18 mouse cellular contexts compared by ENCODE assay signal in the genomic region with DNA sequence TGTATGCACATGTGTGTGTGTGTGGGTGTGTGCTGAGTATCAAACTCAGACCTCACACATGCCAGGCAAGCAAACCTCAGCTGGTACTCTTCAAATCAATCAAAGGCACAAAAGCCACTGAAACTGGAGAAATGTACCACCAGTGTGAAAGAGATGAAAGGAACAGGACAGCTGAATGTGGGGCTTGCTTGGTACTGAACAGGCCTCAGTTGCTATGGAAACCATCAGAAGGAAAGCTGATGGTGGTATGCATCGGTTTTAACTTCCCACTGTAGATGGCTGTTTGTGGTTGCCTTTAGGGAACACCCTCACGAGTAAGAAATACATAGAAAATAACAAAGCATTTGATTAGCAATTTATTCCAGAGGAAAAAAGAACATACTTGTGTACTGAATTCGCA. TPM values are rescaled to one million over a fixed set of nuclear protein-coding genes. Genes with fewer than 3 reads are reported as not detected.
DNase-seq lines count a peak whose midpoint lies in the region; ATAC-seq lines count a peak whose summit lies in the region.
"Had no signal": no experiment of that assay in that cellular context is flagged by ENCODE, and none has a peak within 500 bp of the region (broad histone marks: within the 10 kb centered on the region; RNA-seq: fewer than 3 reads in every experiment).

No protein-coding gene starts in this region.

- no peak for DNase-seq in left cerebral cortex, postnatal 14 days (ENCODE audit: low spot score in 2 of 2)
- DNase-seq: cerebellum, adult 2 months; cerebellum, postnatal 36 days; gastrocnemius, postnatal 25 days; heart, postnatal 10 days; kidney, adult 2 months; kidney, postnatal 25 days; lung, adult 2 months had no signal

- WGBS in hindbrain, embryonic 12.5 days, result 50% methylated on average over 3 of the region's 3 CpGs
- WGBS in hindbrain, embryonic 16.5 days, result 31% methylated on average over 3 of the region's 3 CpGs
- 44% methylated on average over 3 of the region's 3 CpGs for WGBS in forebrain, embryonic 12.5 days
- WGBS in forebrain, embryonic 16.5 days, result 37% methylated on average over 3 of the region's 3 CpGs
- 36% methylated on average over 3 of the region's 3 CpGs for WGBS in midbrain, embryonic 15.5 days
- WGBS in kidney, embryonic 14.5 days, result 82% methylated on average over 3 of the region's 3 CpGs

- H3K9ac ChIP-seq in hindbrain, embryonic 12.5 days, result no peak overlapping the region
- H3K9ac ChIP-seq in hindbrain, embryonic 16.5 days (ENCODE audit: low read depth, low read length), result no peak overlapping the region
- no peak overlapping the region for H3K9ac ChIP-seq in forebrain, embryonic 12.5 days
- no peak overlapping the region for H3K9ac ChIP-seq in forebrain, embryonic 16.5 days (replicated peaks; ENCODE audit: low read depth, low read length)
- no peak overlapping the region for H3K9ac ChIP-seq in midbrain, embryonic 15.5 days
- H3K9ac ChIP-seq in kidney, embryonic 14.5 days (ENCODE audit: low read depth, low read length), result no peak overlapping the region
- H3K9ac ChIP-seq: embryonic facial prominence, embryonic 12.5 days had no signal

- no peaks in the 10 kb centered on the region for H3K36me3 ChIP-seq in hindbrain, embryonic 12.5 days
- H3K36me3 ChIP-seq in hindbrain, embryonic 16.5 days (ENCODE audit: control insufficient read depth, insufficient read depth, low read length), result no peaks in the 10 kb centered on the region
- H3K36me3 ChIP-seq in forebrain, embryonic 12.5 days (replicated peaks), result no peaks in the 10 kb centered on the region
- no peaks in the 10 kb centered on the region for H3K36me3 ChIP-seq in forebrain, embryonic 16.5 days (ENCODE audit: control insufficient read depth, insufficient read depth)
- no peaks in the 10 kb centered on the region for H3K36me3 ChIP-seq in midbrain, embryonic 15.5 days (replicated peaks)
- H3K36me3 ChIP-seq in kidney, embryonic 14.5 days (ENCODE audit: control insufficient read depth, insufficient read depth, low read length), result no peaks in the 10 kb centered on the region
- H3K36me3 ChIP-seq: embryonic facial prominence, embryonic 12.5 days had no signal

- H3K4me2 ChIP-seq in hindbrain, embryonic 12.5 days (replicated peaks), result no peak overlapping the region
- no peak overlapping the region for H3K4me2 ChIP-seq in hindbrain, embryonic 16.5 days (ENCODE audit: low read length)
- H3K4me2 ChIP-seq in forebrain, embryonic 12.5 days, result no peak overlapping the region
- no peak overlapping the region for H3K4me2 ChIP-seq in forebrain, embryonic 16.5 days (ENCODE audit: low read length)
- H3K4me2 ChIP-seq in midbrain, embryonic 15.5 days, result no peak overlapping the region
- no peak overlapping the region for H3K4me2 ChIP-seq in kidney, embryonic 14.5 days (replicated peaks; ENCODE audit: low read depth, low read length)
- H3K4me2 ChIP-seq: embryonic facial prominence, embryonic 12.5 days; heart, embryonic 11.5 days; liver, embryonic 11.5 days had no signal

- H3K27ac ChIP-seq in hindbrain, embryonic 12.5 days, result no peak overlapping the region
- H3K27ac ChIP-seq in hindbrain, embryonic 16.5 days (ENCODE audit: low read depth, low read length), result no peak overlapping the region
- H3K27ac ChIP-seq in forebrain, embryonic 12.5 days, result no peak overlapping the region
- H3K27ac ChIP-seq in forebrain, embryonic 16.5 days (ENCODE audit: low read length), result no peak overlapping the region
- H3K27ac ChIP-seq in midbrain, embryonic 15.5 days, result peak overlapping the region; percentile 48; the same call in 1 of the 2 replicates
- no peak overlapping the region for H3K27ac ChIP-seq in kidney, embryonic 14.5 days (ENCODE audit: low read depth, low read length)
- H3K27ac ChIP-seq: embryonic facial prominence, embryonic 12.5 days had no signal

- peaks cover 13% of the 10 kb centered on the region for H3K4me1 ChIP-seq in hindbrain, embryonic 12.5 days
- peaks cover 2% of the 10 kb centered on the region; the same call in 1 of the 2 replicates for H3K4me1 ChIP-seq in hindbrain, embryonic 16.5 days (ENCODE audit: control insufficient read depth, insufficient read depth, low read depth, low read length)
- peaks cover 14% of the 10 kb centered on the region for H3K4me1 ChIP-seq in forebrain, embryonic 12.5 days
- H3K4me1 ChIP-seq in forebrain, embryonic 16.5 days (replicated peaks; ENCODE audit: control insufficient read depth, insufficient read depth, low read length), result 0 out of 2 replicates have a peak, but pooled peaks cover 5% of the 10 kb centered on the region
- H3K4me1 ChIP-seq in midbrain, embryonic 15.5 days, result peaks cover 12% of the 10 kb centered on the region
- peaks cover 15% of the 10 kb centered on the region for H3K4me1 ChIP-seq in kidney, embryonic 14.5 days (ENCODE audit: control insufficient read depth, insufficient read depth, low read length)

- H3K9me3 ChIP-seq in hindbrain, embryonic 12.5 days (replicated peaks), result no peaks in the 10 kb centered on the region
- no peaks in the 10 kb centered on the region for H3K9me3 ChIP-seq in hindbrain, embryonic 16.5 days (ENCODE audit: control insufficient read depth, low read length)
- no peaks in the 10 kb centered on the region for H3K9me3 ChIP-seq in forebrain, embryonic 12.5 days
- H3K9me3 ChIP-seq in forebrain, embryonic 16.5 days (ENCODE audit: control insufficient read depth, low read length), result no peaks in the 10 kb centered on the region
- H3K9me3 ChIP-seq in midbrain, embryonic 15.5 days, result no peaks in the 10 kb centered on the region
- no peaks in the 10 kb centered on the region for H3K9me3 ChIP-seq in kidney, embryonic 14.5 days (ENCODE audit: control insufficient read depth, low read length)
- H3K9me3 ChIP-seq: embryonic facial prominence, embryonic 12.5 days had no signal

- no peak overlapping the region for H3K4me3 ChIP-seq in hindbrain, embryonic 12.5 days
- H3K4me3 ChIP-seq in hindbrain, embryonic 16.5 days (ENCODE audit: low read length), result no peak overlapping the region
- no peak overlapping the region for H3K4me3 ChIP-seq in forebrain, embryonic 12.5 days (replicated peaks)
- no peak overlapping the region for H3K4me3 ChIP-seq in forebrain, embryonic 16.5 days (replicated peaks; ENCODE audit: low read length)
- no peak overlapping the region for H3K4me3 ChIP-seq in midbrain, embryonic 15.5 days
- H3K4me3 ChIP-seq in kidney, embryonic 14.5 days (ENCODE audit: low read length), result no peak overlapping the region
- H3K4me3 ChIP-seq: embryonic facial prominence, embryonic 12.5 days; erythroblast, embryonic 14.5 days had no signal

- ATAC-seq in hindbrain, embryonic 12.5 days (ENCODE audit: low FRiP score), result peak; percentile 30; the same call in 1 of the 2 replicates
- ATAC-seq in hindbrain, embryonic 16.5 days, result no peak
- ATAC-seq in forebrain, embryonic 12.5 days (ENCODE audit: low FRiP score), result peak; percentile 61; the same call in 1 of the 2 replicates
- ATAC-seq in forebrain, embryonic 16.5 days, result peak; percentile 75
- peak; percentile 79 for ATAC-seq in midbrain, embryonic 15.5 days (replicated peaks)
- no peak for ATAC-seq in kidney, embryonic 14.5 days (ENCODE audit: low FRiP score, low TSS enrichment)

- H3K27me3 ChIP-seq in hindbrain, embryonic 12.5 days, result peaks cover 12% of the 10 kb centered on the region; the same call in 1 of the 2 replicates
- H3K27me3 ChIP-seq in hindbrain, embryonic 16.5 days (replicated peaks; ENCODE audit: control insufficient read depth, insufficient read depth, low read length), result no peaks in the 10 kb centered on the region
- H3K27me3 ChIP-seq in forebrain, embryonic 12.5 days, result no peaks in the 10 kb centered on the region
- H3K27me3 ChIP-seq in forebrain, embryonic 16.5 days (replicated peaks; ENCODE audit: control insufficient read depth, insufficient read depth, low read length), result no peaks in the 10 kb centered on the region
- no peaks in the 10 kb centered on the region for H3K27me3 ChIP-seq in midbrain, embryonic 15.5 days (replicated peaks)
- no peaks in the 10 kb centered on the region for H3K27me3 ChIP-seq in kidney, embryonic 14.5 days (ENCODE audit: control insufficient read depth, insufficient read depth, low read length)
- H3K27me3 ChIP-seq: embryonic facial prominence, embryonic 12.5 days had no signal

- intact Hi-C loops in left cerebral cortex, postnatal 14 days (cut with DNase I), result no loop called here

RNA-seq across cellular contexts. Expression of a gene that starts 10.2 kb away (rescaled TPM):
- 0.72 and 0.91 TPM in 2 replicates for polyA plus RNA-seq in hindbrain, embryonic 12.5 days (2016; fragmentation: Nextera tagmentation; extraction: Ambion mirVana)
- 2.1 and 2.4 TPM in 2 replicates for polyA plus RNA-seq in hindbrain, embryonic 16.5 days (2015; fragmentation: Nextera tagmentation; extraction: Ambion mirVana)
- 0.43 and 0.64 TPM in 2 replicates for polyA plus RNA-seq in forebrain, embryonic 12.5 days (2016; fragmentation: Nextera tagmentation; extraction: Ambion mirVana)
- polyA plus RNA-seq in forebrain, embryonic 16.5 days (2015; fragmentation: Nextera tagmentation; extraction: Ambion mirVana), result 2.0 and 2.2 TPM in 2 replicates
- 1.1 and 1.7 TPM in 2 replicates for polyA plus RNA-seq in midbrain, embryonic 15.5 days (2015; fragmentation: Nextera tagmentation; extraction: Ambion mirVana)
- total RNA-seq in left cerebral cortex, postnatal 14 days (2021), result 1 to 10 TPM; 4.7 to 7.6 TPM
- 5.4 and 5.9 TPM in 2 replicates for polyA plus RNA-seq in kidney, embryonic 14.5 days (2014; fragmentation: Nextera tagmentation; extraction: Ambion mirVana)
- polyA plus RNA-seq: erythroblast, embryonic 14.5 days had no signal

Comparison
In these comparisons a context has a peak if more than half of its experiments do, and no peak if none do; other contexts are left out.
1. ATAC-seq: peak in hindbrain, embryonic 12.5 days (single experiment), forebrain, embryonic 12.5 days (single experiment), forebrain, embryonic 16.5 days (single experiment) and midbrain, embryonic 15.5 days (single experiment); none in hindbrain, embryonic 16.5 days (single experiment) and kidney, embryonic 14.5 days (single experiment).